Mouse (Mus musculus): Measurements from ENCODE around the gene Rnf224.

DNA sequence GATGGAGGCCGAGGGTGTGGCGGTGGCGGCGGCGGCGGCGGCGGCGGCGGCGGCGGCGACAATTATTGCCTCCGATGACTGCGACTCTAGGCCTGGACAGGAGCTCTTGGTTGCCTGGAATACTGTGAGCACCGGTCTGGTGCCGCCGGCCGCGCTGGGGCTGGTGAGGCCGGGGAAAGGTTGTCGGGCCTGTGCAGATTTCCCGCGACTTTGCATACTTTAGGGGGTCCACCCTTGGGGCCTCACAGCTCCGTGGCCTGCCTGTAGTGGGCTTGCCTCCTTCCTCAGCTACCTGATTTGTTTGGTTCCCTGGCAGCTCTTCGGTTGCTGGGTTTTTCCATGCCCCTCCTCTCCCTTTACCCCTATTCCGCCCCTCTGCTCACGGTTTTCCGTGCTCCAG is 35.9 kb upstream of the Rnf224 start:
- TF ChIP-seq CTCF (IDR thresholded peaks at IDR 0.05; ENCODE audit: low read depth, low read length) (no peak), POLR2A (IDR thresholded peaks at IDR 0.05; ENCODE audit: borderline replicate concordance, low read depth, low read length) (0 out of 2 replicates have a peak, but pooled peaks have one; percentile 21)

Measured in bone marrow macrophage, adult 2 months (primary cell).